Mouse (Mus musculus) embryonic facial prominence, embryonic 12.5 days (tissue): ENCODE results near the gene Igsf9. TPM values are rescaled to one million over a fixed set of nuclear protein-coding genes. Genes with fewer than 3 reads are reported as not detected.

Experiments
- ATAC-seq: fragments of 200-750 bp; cut with Nextera tagmentation; 2 replicates; pipeline ENCODE4 v1.8.0; 2017; ENCODE audit not compliant: insufficient number of reproducible peaks, insufficient read depth, low FRiP score, low TSS enrichment
- H3K27ac ChIP-seq: fragments of 300-500 bp; sonication (generic); 2 replicates; pipeline ENCODE4 v1.5.1; 2016; ENCODE audit warnings: mild to moderate bottlenecking
- H3K27me3 ChIP-seq: fragments of 300-500 bp; sonication (generic); 2 replicates; pipeline ENCODE4 v1.6.1; 2016; ENCODE audit warnings: mild to moderate bottlenecking, moderate library complexity
- H3K36me3 ChIP-seq: fragments of 300-500 bp; sonication (generic); 2 replicates; pipeline ENCODE4 v1.6.1; 2016; ENCODE audit warnings: mild to moderate bottlenecking
- H3K4me1 ChIP-seq: fragments of 300-500 bp; sonication (generic); 2 replicates; pipeline ENCODE4 v1.6.1; 2016
- H3K4me2 ChIP-seq: fragments of 300-500 bp; sonication (generic); replicated peaks from 2 replicates; pipeline ENCODE4 v1.6.1; 2016; ENCODE audit warnings: mild to moderate bottlenecking, moderate library complexity
- H3K4me3 ChIP-seq: fragments of 300-500 bp; sonication (generic); 2 replicates; pipeline ENCODE4 v1.5.1; 2016; ENCODE audit warnings: mild to moderate bottlenecking
- H3K9ac ChIP-seq: fragments of 300-500 bp; sonication (generic); 2 replicates; pipeline ENCODE4 v1.6.1; 2016; ENCODE audit warnings: mild to moderate bottlenecking, moderate library complexity
- H3K9me3 ChIP-seq: fragments of 300-500 bp; sonication (generic); 2 replicates; pipeline ENCODE4 v1.6.1; 2016; ENCODE audit warnings: mild to moderate bottlenecking, moderate library complexity
- WGBS: fragments of 180-500 bp; shearing (Covaris S2); methylation state at CpG from one replicate; pipeline ENCODE4 v1.1.7; 2016; 5-methylcytosine and 5-hydroxymethylcytosine counted together
- polyA plus RNA-seq: library from polyadenylated mRNA; unstranded; fragments of >200 nt; fragmentation: Nextera tagmentation; extraction: Ambion mirVana; gene quantifications from 2 replicates; pipeline ENCODE4 v1.2.1, GENCODE M21; 2016

Igsf9 gene
- polyA plus RNA-seq, 1 experiment from 2014 or later, result 79.5 TPM

DNA sequence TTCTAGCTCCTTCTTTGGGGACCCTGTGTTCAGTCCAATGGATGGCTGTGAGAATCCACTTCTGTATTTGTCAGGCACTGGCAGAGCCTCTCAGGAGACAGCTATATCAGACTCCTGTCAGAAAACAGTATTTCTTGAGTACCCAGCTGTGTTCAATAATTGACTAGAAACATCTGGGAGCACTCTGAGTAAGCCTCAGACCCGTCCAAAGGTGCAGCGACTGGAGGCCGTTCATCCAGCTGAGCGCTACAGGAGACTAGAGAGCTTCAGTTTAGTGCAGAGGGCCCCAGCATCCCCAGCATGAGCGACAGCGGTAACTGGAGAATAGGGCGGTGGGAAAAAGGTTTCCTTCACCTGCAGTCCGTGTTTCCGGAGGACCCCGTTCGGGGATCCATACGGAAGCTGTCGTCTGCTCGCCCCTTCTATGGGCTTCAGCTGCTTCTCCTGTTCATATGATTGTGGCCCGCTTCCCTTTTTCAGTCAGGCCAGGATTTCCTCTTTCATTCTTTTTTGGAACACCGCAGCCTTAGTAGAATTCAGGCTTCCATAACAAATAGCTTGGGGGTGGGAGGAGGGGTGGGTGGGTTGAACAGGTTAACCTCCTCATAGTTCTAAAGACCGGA, 30.6 kb upstream of the Igsf9 start:
- ATAC-seq, result 0 out of 2 replicates have a peak, but pooled peaks have one; percentile 52
- H3K4me2 ChIP-seq, result peak overlapping the region; percentile 30; the same call in 1 of the 2 replicates
- H3K36me3 ChIP-seq, result no peaks in the 10 kb centered on the region
- no peaks in the 10 kb centered on the region for H3K27me3 ChIP-seq
- H3K4me3 ChIP-seq, result no peak overlapping the region
- 31% methylated on average over 17 of the region's 17 CpGs for WGBS
- H3K27ac ChIP-seq, result no peak overlapping the region
- H3K9ac ChIP-seq, result no peak overlapping the region
- H3K9me3 ChIP-seq, result no peaks in the 10 kb centered on the region
- H3K4me1 ChIP-seq, result 0 out of 2 replicates have a peak, but pooled peaks cover 6% of the 10 kb centered on the region

DNA sequence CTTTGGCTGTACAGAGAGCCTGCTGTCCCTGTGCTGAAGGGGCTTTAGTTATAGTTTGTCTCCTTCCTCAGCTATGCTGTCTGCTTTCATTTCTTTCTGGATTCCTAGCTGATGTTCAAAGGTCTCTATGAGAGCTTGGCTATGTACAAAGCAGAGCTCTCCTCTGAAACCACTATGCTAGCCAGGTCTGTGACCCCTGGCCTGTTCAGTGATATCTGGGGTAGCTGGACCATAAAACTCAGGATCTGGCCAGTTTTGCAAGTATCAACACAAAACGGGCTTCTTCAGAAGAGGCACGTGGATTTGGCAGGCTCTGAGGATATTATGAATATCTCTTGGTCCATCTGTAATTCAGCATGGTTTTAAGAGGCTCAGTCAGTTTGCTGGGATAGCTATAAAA, 28.7 kb upstream of the Igsf9 start:
- no peaks in the 10 kb centered on the region for H3K27me3 ChIP-seq
- WGBS, result 84% methylated on average over 2 of the region's 2 CpGs
- H3K4me3 ChIP-seq, result no peak overlapping the region
- H3K4me1 ChIP-seq, result 0 out of 2 replicates have a peak, but pooled peaks cover 6% of the 10 kb centered on the region
- H3K36me3 ChIP-seq, result no peaks in the 10 kb centered on the region
- no peak overlapping the region for H3K27ac ChIP-seq
- no peak overlapping the region for H3K4me2 ChIP-seq
- ATAC-seq, result no peak
- H3K9ac ChIP-seq, result no peak overlapping the region
- no peaks in the 10 kb centered on the region for H3K9me3 ChIP-seq

- Histone ChIP-seq H3K4me3 (no peak overlapping the region), H3K27me3 (no peaks in the 10 kb centered on the region), H3K36me3 (no peaks in the 10 kb centered on the region), H3K4me1 (0 out of 2 replicates have a peak, but pooled peaks cover 6% of the 10 kb centered on the region), H3K27ac (no peak overlapping the region), H3K9me3 (no peaks in the 10 kb centered on the region), H3K4me2 (no peak overlapping the region), H3K9ac (no peak overlapping the region)
- no peak for ATAC-seq
- WGBS, result 88% methylated on average over 2 of the region's 2 CpGs
These were observed 27.8 kb upstream of the Igsf9 start for GRCm38 (mm10) chr1:172453810-172454209.

GRCm38 (mm10) chr1:172455416-172455815, 26.2 kb upstream of the Igsf9 start:
- no peak for ATAC-seq
- Histone ChIP-seq H3K27ac (no peak overlapping the region), H3K4me2 (no peak overlapping the region), H3K9ac (no peak overlapping the region), H3K4me1 (0 out of 2 replicates have a peak, but pooled peaks cover 6% of the 10 kb centered on the region), H3K36me3 (no peaks in the 10 kb centered on the region), H3K4me3 (no peak overlapping the region), H3K9me3 (no peaks in the 10 kb centered on the region), H3K27me3 (no peaks in the 10 kb centered on the region)
- WGBS, result 15% methylated on average over 4 of the region's 4 CpGs

- H3K4me2 ChIP-seq, result no peak overlapping the region
- H3K9me3 ChIP-seq, result no peaks in the 10 kb centered on the region
- no peak overlapping the region for H3K4me3 ChIP-seq
- no peak overlapping the region for H3K27ac ChIP-seq
- 0 out of 2 replicates have a peak, but pooled peaks cover under 1% of the 10 kb centered on the region for H3K4me1 ChIP-seq
- no peaks in the 10 kb centered on the region for H3K27me3 ChIP-seq
- no peak for ATAC-seq
- no peak overlapping the region for H3K9ac ChIP-seq
- no peaks in the 10 kb centered on the region for H3K36me3 ChIP-seq
- 58% methylated on average over 7 of the region's 7 CpGs for WGBS
These were observed 25.4 kb upstream of the Igsf9 start for GRCm38 (mm10) chr1:172456001-172456677.

DNA sequence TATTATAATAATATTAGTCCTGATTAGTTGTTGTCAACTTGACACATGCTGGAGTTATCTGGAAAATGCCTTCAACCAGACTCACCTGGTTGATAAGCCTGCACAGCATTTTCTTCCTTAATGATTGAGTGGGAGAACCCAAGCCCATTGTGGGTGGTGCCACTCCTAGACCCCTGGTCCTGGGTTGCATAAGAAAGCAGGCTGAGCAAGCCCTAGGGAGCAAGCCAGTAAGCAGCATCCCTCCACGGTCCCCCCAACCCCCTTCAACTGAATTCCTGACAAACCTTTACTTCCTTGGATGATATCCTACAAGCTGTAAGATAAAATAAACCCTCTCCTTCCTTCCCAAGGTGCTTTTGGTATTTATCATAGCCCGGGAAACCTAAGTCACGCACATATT, 24.4 kb upstream of the Igsf9 start:
- 92% methylated on average over 3 of the region's 3 CpGs for WGBS
- no peak for ATAC-seq
- H3K4me2 ChIP-seq, result no peak overlapping the region
- no peaks in the 10 kb centered on the region for H3K9me3 ChIP-seq
- no peaks in the 10 kb centered on the region for H3K36me3 ChIP-seq
- no peak overlapping the region for H3K4me3 ChIP-seq
- H3K9ac ChIP-seq, result no peak overlapping the region
- H3K27ac ChIP-seq, result no peak overlapping the region
- no peaks in the 10 kb centered on the region for H3K4me1 ChIP-seq
- no peaks in the 10 kb centered on the region for H3K27me3 ChIP-seq

- WGBS, result 84% methylated on average over 3 of the region's 3 CpGs
- no peaks in the 10 kb centered on the region for H3K4me1 ChIP-seq
- no peak overlapping the region for H3K9ac ChIP-seq
- no peaks in the 10 kb centered on the region for H3K27me3 ChIP-seq
- H3K4me2 ChIP-seq, result no peak overlapping the region
- no peak overlapping the region for H3K27ac ChIP-seq
- no peaks in the 10 kb centered on the region for H3K9me3 ChIP-seq
- no peaks in the 10 kb centered on the region for H3K36me3 ChIP-seq
- H3K4me3 ChIP-seq, result no peak overlapping the region
- ATAC-seq, result no peak
These were observed 23.5 kb upstream of the Igsf9 start for GRCm38 (mm10) chr1:172458041-172458440.

DNA sequence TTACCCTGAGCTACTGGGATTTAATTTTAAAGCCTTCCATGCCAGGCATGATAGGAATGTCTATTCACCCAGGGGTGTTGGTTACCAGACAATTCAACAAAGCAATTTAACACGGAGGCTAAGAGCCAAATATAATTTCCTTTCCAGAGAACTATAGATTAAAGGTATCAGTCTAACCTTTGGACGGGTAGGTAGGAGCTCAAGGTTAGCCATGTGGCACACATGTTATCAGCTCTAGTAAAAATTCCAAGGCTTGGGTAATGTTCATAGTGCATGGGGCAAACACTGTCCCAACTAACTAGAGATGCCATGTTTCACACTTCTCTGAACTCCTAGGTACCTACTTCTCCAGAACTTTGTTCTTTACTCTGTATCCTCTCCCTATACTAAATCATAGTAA, 20.0 kb upstream of the Igsf9 start:
- no peak overlapping the region for H3K4me3 ChIP-seq
- no peak overlapping the region for H3K9ac ChIP-seq
- ATAC-seq, result no peak
- no peaks in the 10 kb centered on the region for H3K36me3 ChIP-seq
- no peaks in the 10 kb centered on the region for H3K4me1 ChIP-seq
- WGBS, result 52% methylated on average over 2 of the region's 2 CpGs
- H3K27ac ChIP-seq, result no peak overlapping the region
- H3K4me2 ChIP-seq, result no peak overlapping the region
- no peaks in the 10 kb centered on the region for H3K27me3 ChIP-seq
- H3K9me3 ChIP-seq, result no peaks in the 10 kb centered on the region

- Histone ChIP-seq H3K27ac (no peak overlapping the region), H3K9me3 (no peaks in the 10 kb centered on the region), H3K36me3 (no peaks in the 10 kb centered on the region), H3K4me2 (no peak overlapping the region), H3K9ac (no peak overlapping the region), H3K4me3 (no peak overlapping the region), H3K27me3 (no peaks in the 10 kb centered on the region), H3K4me1 (no peaks in the 10 kb centered on the region)
- ATAC-seq, result no peak
- 86% methylated on average over 3 of the region's 3 CpGs for WGBS
These were observed 19.1 kb upstream of the Igsf9 start for GRCm38 (mm10) chr1:172462534-172462933.

GRCm38 (mm10) chr1:172463387-172464333, 17.9 kb upstream of the Igsf9 start:
- H3K36me3 ChIP-seq, result no peaks in the 10 kb centered on the region
- 80% methylated on average over 16 of the region's 16 CpGs for WGBS
- no peaks in the 10 kb centered on the region for H3K27me3 ChIP-seq
- no peak overlapping the region for H3K9ac ChIP-seq
- ATAC-seq, result no peak
- H3K4me2 ChIP-seq, result no peak overlapping the region
- H3K4me1 ChIP-seq, result no peaks in the 10 kb centered on the region
- no peak overlapping the region for H3K4me3 ChIP-seq
- H3K9me3 ChIP-seq, result no peaks in the 10 kb centered on the region
- no peak overlapping the region for H3K27ac ChIP-seq

GRCm38 (mm10) chr1:172468301-172468877, 13.2 kb upstream of the Igsf9 start:
- no peaks in the 10 kb centered on the region for H3K27me3 ChIP-seq
- no peak overlapping the region for H3K9ac ChIP-seq
- H3K9me3 ChIP-seq, result no peaks in the 10 kb centered on the region
- no peaks in the 10 kb centered on the region for H3K4me1 ChIP-seq
- WGBS, result 80% methylated on average over 11 of the region's 11 CpGs
- ATAC-seq, result no peak
- no peak overlapping the region for H3K27ac ChIP-seq
- H3K4me2 ChIP-seq, result no peak overlapping the region
- H3K4me3 ChIP-seq, result no peak overlapping the region
- no peaks in the 10 kb centered on the region for H3K36me3 ChIP-seq
